In the genomic region with DNA sequence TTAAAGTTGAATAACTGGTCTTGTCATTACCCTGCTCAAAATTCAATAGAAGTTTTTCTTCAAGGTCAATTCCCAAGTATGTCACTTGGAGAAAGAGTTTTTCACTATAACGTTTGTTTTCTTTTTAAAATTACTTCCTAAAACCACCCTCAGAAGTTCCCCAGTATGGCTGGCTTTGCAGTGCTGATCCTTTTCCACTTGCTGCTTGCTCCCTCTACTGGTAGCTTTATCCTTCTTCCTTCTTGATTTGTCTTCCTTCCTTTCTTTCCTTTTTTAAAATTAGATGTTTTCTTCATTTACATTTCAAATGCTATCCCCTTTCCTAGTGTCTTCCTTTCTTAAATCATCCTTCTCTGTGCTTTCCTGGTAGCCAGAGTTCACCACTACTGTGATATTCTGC, we compare ENCODE assay signal across 9 mouse cellular contexts.
DNase-seq lines count a peak whose midpoint lies in the region; TF ChIP-seq lines count a peak whose summit lies in the region.
"Had no signal": no experiment of that assay in that cellular context is flagged by ENCODE, and none has a peak within 500 bp of the region (broad histone marks: within the 10 kb centered on the region; RNA-seq: fewer than 3 reads in every experiment).

No protein-coding gene starts in this region.

- TF ChIP-seq CTCF in layer of hippocampus, adult 2 months (conservative IDR thresholded peaks at IDR 0.05), result peak; percentile 71

- H3K27ac ChIP-seq in layer of hippocampus, adult 2 months, result no peak overlapping the region
- H3K27ac ChIP-seq: forebrain, embryonic 13.5 days had no signal

- peak; percentile 2 for DNase-seq in adrenal gland, postnatal 10 days
- DNase-seq in adrenal gland, postnatal 36 days, result no peak
- DNase-seq in layer of hippocampus, adult 2 months (ENCODE audit: low spot score in 2 of 2), result no peak
- no peak for DNase-seq in layer of hippocampus, adult 9-10 months (ENCODE audit: low spot score)
- peak; percentile 39 for DNase-seq in MEL-GATA-1-ER (ENCODE audit: extremely low read depth, low read depth)
- DNase-seq in lung, postnatal 14 days, result peak; percentile 0
- no peak for DNase-seq in MN1 (ENCODE audit: low spot score)
- no peak for DNase-seq in cerebellum, adult 9-10 months

- H3K4me3 ChIP-seq in layer of hippocampus, adult 2 months, result no peak overlapping the region
- H3K4me3 ChIP-seq: forebrain, embryonic 13.5 days had no signal

Comparison
In these comparisons a context has a peak if more than half of its experiments do, and no peak if none do; other contexts are left out.
1. DNase-seq: peak in adrenal gland, postnatal 10 days (single experiment), MEL-GATA-1-ER (single experiment) and lung, postnatal 14 days (single experiment); none in adrenal gland, postnatal 36 days (0 of 2), layer of hippocampus, adult 2 months (0 of 2), layer of hippocampus, adult 9-10 months (single experiment), MN1 (single experiment) and cerebellum, adult 9-10 months (single experiment).